Mouse (Mus musculus): ENCODE measurements at regions not wholly inside any gene's neighbourhood (a gene's known extent, or its start where the extent isn't known, plus 50 kb on each side); places are given as distances from the start of the nearest gene placed in this dataset.

DNA sequence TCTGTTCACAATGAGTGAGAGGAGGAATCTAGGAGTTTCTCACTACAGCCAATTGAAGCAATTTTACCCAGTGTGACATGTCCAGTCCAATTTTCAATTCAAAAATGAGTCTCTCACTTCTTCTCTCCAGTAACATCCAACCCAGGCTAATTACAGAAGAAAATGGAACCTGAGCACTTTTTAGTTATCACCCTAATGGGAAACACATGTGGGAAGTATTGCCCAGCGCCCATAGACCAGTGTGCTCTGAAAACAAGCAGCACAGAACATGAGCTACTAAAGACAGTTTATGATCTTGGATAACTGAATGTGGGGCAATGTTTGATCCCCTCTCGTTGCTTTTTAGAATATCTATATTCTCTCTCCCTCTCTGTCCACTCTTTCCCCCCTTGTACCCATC is 70.5 kb upstream of the Efemp1 start:
- 78% methylated on average over 2 of the region's 2 CpGs for WGBS
- no peak overlapping the region for H3K4me2 ChIP-seq
- no peak overlapping the region for H3K4me3 ChIP-seq
- H3K36me3 ChIP-seq (replicated peaks): no peaks in the 10 kb centered on the region
- no peak overlapping the region for H3K9ac ChIP-seq
- no peak for ATAC-seq (replicated peaks)
- no peaks in the 10 kb centered on the region for H3K27me3 ChIP-seq (replicated peaks)
- H3K9me3 ChIP-seq: no peaks in the 10 kb centered on the region
- no peak overlapping the region for H3K27ac ChIP-seq
- H3K4me1 ChIP-seq: no peaks in the 10 kb centered on the region

DNA sequence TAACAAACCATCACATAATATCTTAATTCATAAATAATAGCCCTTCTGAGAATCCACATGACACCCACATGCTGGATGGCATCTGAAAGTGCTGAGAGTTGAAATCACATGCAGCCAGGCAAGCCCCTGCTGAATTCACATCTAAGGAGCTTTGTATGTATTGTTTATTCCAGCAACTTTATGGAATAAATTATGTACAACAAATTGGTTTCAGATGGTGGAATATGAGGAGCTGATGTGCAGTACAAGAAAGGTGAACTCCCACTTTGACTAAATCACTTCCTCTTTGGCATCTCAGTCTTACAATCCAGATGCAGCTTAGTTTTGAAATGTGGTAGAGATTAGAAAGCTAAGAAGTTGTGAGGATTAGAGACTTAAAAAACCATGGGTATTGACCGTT is 82.2 kb upstream of the Efemp1 start:
- H3K9ac ChIP-seq: no peak overlapping the region
- 83% methylated on average over 1 of the region's 1 CpGs for WGBS
- H3K36me3 ChIP-seq (replicated peaks): no peaks in the 10 kb centered on the region
- no peak overlapping the region for H3K4me3 ChIP-seq
- H3K4me2 ChIP-seq: no peak overlapping the region
- no peak overlapping the region for H3K27ac ChIP-seq
- H3K27me3 ChIP-seq (replicated peaks): no peaks in the 10 kb centered on the region
- H3K9me3 ChIP-seq: no peaks in the 10 kb centered on the region
- no peaks in the 10 kb centered on the region for H3K4me1 ChIP-seq
- ATAC-seq (replicated peaks): no peak

DNA sequence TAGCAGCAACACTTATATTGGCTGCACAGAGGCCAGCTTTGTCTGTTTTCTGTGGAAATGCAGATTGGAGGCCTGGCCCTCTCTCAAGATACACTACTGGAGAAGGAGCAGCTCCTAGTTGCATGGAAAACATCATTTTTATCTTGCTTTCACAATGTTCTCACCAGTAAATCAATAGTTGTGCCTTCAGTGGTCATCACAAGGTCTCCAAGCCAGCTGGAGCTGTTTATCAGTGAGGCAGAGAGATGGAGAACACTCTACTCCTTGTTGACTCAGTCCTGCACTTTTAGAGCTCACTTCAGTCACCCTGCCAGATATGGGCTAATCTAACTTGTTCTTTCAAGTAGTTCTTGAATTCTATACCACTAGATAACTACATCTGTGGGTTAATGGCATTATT is 92.3 kb upstream of the Efemp1 start:
- Histone ChIP-seq H3K4me2 (no peak overlapping the region), H3K36me3 (replicated peaks) (no peaks in the 10 kb centered on the region), H3K4me3 (no peak overlapping the region), H3K27ac (no peak overlapping the region), H3K27me3 (replicated peaks) (no peaks in the 10 kb centered on the region), H3K9me3 (no peaks in the 10 kb centered on the region), H3K4me1 (no peaks in the 10 kb centered on the region), H3K9ac (no peak overlapping the region)
- no peak for ATAC-seq (replicated peaks)

GRCm38 (mm10) chr11:28734941-28735597 is 117.9 kb upstream of the Efemp1 start:
- Histone ChIP-seq H3K9ac (peak overlapping the region; percentile 15; the same call in 1 of the 2 replicates), H3K4me3 (peak overlapping the region; percentile 31), H3K27me3 (replicated peaks) (no peaks in the 10 kb centered on the region), H3K9me3 (no peaks in the 10 kb centered on the region), H3K4me2 (peak overlapping the region; percentile 51), H3K27ac (peak overlapping the region; percentile 85), H3K4me1 (peaks cover 18% of the 10 kb centered on the region), H3K36me3 (replicated peaks) (no peaks in the 10 kb centered on the region)
- under 1% methylated on average over 8 of the region's 8 CpGs for WGBS
- ATAC-seq (replicated peaks): peak; percentile 97

GRCm38 (mm10) chr11:28734581-28734931 is 118.4 kb upstream of the Efemp1 start:
- Histone ChIP-seq H3K27me3 (replicated peaks) (no peaks in the 10 kb centered on the region), H3K4me3 (no peak overlapping the region), H3K36me3 (replicated peaks) (no peaks in the 10 kb centered on the region), H3K4me2 (peak overlapping the region; percentile 51), H3K4me1 (peaks cover 18% of the 10 kb centered on the region), H3K9me3 (no peaks in the 10 kb centered on the region), H3K27ac (peak overlapping the region; percentile 85; the same call in 1 of the 2 replicates), H3K9ac (no peak overlapping the region)
- WGBS: 9% methylated on average over 1 of the region's 1 CpGs
- peak; percentile 55; the same call in 1 of the 2 replicates for ATAC-seq (replicated peaks)

GRCm38 (mm10) chr11:28733877-28734580 is 119.0 kb upstream of the Efemp1 start:
- Histone ChIP-seq H3K36me3 (replicated peaks) (no peaks in the 10 kb centered on the region), H3K4me3 (no peak overlapping the region), H3K4me1 (peaks cover 18% of the 10 kb centered on the region), H3K9me3 (no peaks in the 10 kb centered on the region), H3K27ac (no peak overlapping the region), H3K4me2 (no peak overlapping the region), H3K27me3 (replicated peaks) (no peaks in the 10 kb centered on the region), H3K9ac (no peak overlapping the region)
- 27% methylated on average over 3 of the region's 3 CpGs for WGBS
- ATAC-seq (replicated peaks): peak; percentile 60

DNA sequence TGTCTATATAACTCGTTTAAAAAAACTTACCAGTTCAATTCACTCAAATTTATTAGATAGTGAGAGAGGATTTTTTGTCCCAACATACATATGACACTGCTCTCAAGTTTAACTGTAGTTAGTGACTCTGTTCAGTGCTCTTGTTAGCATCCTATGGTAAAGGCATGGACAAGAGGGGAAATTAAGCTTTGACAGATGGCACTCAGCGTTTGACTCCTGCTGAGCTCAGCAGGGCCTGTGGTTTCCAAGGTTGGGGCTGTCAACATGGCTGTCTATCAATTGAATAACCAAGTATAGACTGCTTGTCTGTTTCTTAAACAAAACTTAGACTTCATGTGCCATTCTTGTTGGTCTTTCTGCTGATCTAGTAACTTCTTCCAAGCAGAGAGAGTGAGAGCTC is 122.9 kb upstream of the Efemp1 start:
- H3K36me3 ChIP-seq (replicated peaks): no peaks in the 10 kb centered on the region
- H3K27ac ChIP-seq: no peak overlapping the region
- 51% methylated on average over 2 of the region's 2 CpGs for WGBS
- H3K4me1 ChIP-seq: peaks cover 10% of the 10 kb centered on the region
- no peak overlapping the region for H3K9ac ChIP-seq
- no peaks in the 10 kb centered on the region for H3K27me3 ChIP-seq (replicated peaks)
- H3K4me2 ChIP-seq: no peak overlapping the region
- ATAC-seq (replicated peaks): no peak
- no peaks in the 10 kb centered on the region for H3K9me3 ChIP-seq
- H3K4me3 ChIP-seq: no peak overlapping the region

GRCm38 (mm10) chr11:28709511-28709910 is 125.4 kb upstream of the Ccdc85a start:
- Histone ChIP-seq H3K9ac (no peak overlapping the region), H3K27ac (no peak overlapping the region), H3K4me3 (no peak overlapping the region), H3K4me2 (no peak overlapping the region), H3K4me1 (no peaks in the 10 kb centered on the region), H3K9me3 (no peaks in the 10 kb centered on the region), H3K36me3 (replicated peaks) (no peaks in the 10 kb centered on the region), H3K27me3 (replicated peaks) (no peaks in the 10 kb centered on the region)
- no peak for ATAC-seq (replicated peaks)
- WGBS: 66% methylated on average over 3 of the region's 3 CpGs

DNA sequence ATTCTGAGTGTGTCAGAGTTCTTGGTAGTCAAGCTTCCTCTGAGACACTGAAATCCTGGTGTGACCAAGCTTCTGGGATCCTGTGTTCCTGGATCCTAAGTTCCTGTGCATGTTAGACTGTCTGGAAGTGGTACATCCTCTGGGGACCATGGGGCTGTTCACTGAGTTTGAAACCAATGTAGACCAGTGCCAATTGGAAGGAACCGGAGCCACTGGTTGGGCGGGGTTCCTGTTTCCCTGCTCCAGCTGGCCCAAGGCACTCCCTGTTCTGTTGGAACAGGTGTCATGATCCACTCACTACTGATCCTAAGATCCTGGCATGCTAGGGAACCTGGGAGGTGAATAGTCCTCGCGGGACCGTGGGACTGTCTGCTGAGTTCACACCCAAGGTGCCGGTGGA is 124.3 kb upstream of the Ccdc85a start:
- no peak overlapping the region for H3K4me2 ChIP-seq

GRCm38 (mm10) chr11:28702384-28702783 is 118.3 kb upstream of the Ccdc85a start:
- Histone ChIP-seq H3K4me2 (no peak overlapping the region), H3K4me1 (peaks cover 3% of the 10 kb centered on the region), H3K36me3 (replicated peaks) (no peaks in the 10 kb centered on the region), H3K27me3 (replicated peaks) (no peaks in the 10 kb centered on the region), H3K9me3 (no peaks in the 10 kb centered on the region), H3K9ac (no peak overlapping the region), H3K27ac (no peak overlapping the region), H3K4me3 (no peak overlapping the region)
- WGBS: 77% methylated on average over 1 of the region's 1 CpGs
- no peak for ATAC-seq (replicated peaks)

More for the DNA sequence above, 124.3 kb upstream of the Ccdc85a start:
- Histone ChIP-seq H3K9ac (no peak overlapping the region), H3K4me1 (no peaks in the 10 kb centered on the region), H3K36me3 (replicated peaks) (no peaks in the 10 kb centered on the region), H3K27me3 (replicated peaks) (no peaks in the 10 kb centered on the region), H3K9me3 (no peaks in the 10 kb centered on the region), H3K4me3 (no peak overlapping the region), H3K27ac (no peak overlapping the region)
- no peak for ATAC-seq (replicated peaks)
- WGBS: 96% methylated on average over 6 of the region's 6 CpGs

DNA sequence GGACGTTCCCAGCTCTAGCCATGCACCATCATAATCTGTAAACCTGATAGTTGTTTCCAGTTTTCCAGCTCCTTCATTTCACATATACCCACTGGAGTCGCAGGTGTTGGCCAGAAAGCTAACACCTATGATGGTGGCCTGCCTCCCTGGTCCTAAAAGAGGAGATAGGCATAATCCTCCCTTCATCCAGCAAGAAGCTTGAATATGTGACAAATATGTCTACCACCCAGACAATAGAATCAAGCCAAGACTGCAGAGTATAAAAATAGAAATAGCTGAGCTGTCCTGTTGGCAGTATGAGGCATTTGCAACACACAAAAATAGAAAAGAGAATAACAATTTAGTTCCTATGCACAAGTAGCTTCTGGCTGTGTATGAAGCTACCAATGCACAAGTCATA is 117.3 kb upstream of the Ccdc85a start:
- Histone ChIP-seq H3K9me3 (no peaks in the 10 kb centered on the region), H3K27ac (no peak overlapping the region), H3K27me3 (replicated peaks) (no peaks in the 10 kb centered on the region), H3K36me3 (replicated peaks) (no peaks in the 10 kb centered on the region), H3K4me1 (peaks cover 3% of the 10 kb centered on the region), H3K4me3 (no peak overlapping the region), H3K9ac (no peak overlapping the region), H3K4me2 (no peak overlapping the region)
- ATAC-seq (replicated peaks): no peak
- 91% methylated on average over 2 of the region's 2 CpGs for WGBS

DNA sequence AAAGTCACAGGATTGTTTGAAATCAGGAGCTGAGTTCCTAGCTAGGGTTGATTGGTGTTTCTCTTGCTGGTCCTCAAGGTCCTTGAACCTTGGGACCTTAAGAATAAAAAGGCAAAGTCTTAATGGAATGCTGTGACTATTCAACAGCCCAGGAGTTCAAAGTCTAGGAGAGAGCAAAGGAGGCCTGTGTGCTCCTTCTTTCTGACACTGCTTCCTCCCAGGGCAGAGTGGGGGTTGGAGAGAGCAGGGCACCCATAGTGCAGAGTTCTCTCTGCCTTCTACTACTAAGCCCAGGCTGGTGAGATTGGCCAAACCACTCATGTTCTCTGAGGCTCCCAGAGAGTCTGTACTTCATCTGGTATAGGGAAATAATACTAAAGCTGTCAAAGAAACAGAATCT is 115.6 kb upstream of the Ccdc85a start:
- H3K9ac ChIP-seq: no peak overlapping the region
- peaks cover 3% of the 10 kb centered on the region for H3K4me1 ChIP-seq
- no peak overlapping the region for H3K4me2 ChIP-seq
- no peaks in the 10 kb centered on the region for H3K9me3 ChIP-seq
- H3K36me3 ChIP-seq (replicated peaks): no peaks in the 10 kb centered on the region
- H3K27me3 ChIP-seq (replicated peaks): no peaks in the 10 kb centered on the region
- H3K4me3 ChIP-seq: no peak overlapping the region
- ATAC-seq (replicated peaks): no peak
- H3K27ac ChIP-seq: no peak overlapping the region

Measured in midbrain, embryonic 15.5 days (tissue).